Mouse (Mus musculus) spleen, adult 2 months (tissue): Measurements from ENCODE around the gene Adgrl1.

Experiments
- CTCF ChIP-seq: fragments of 200-500 bp; IDR thresholded peaks from 2 replicates; pipeline ENCODE4 v1.5.1; 2011; ENCODE audit warnings: mild to moderate bottlenecking, inconsistent platforms; ENCODE audit not compliant: insufficient read depth, insufficient read length, insufficient replicate concordance; ENCODE audit errors: extremely low read depth
- POLR2A ChIP-seq: fragments of 200-500 bp; IDR thresholded peaks from 2 replicates; pipeline ENCODE4 v1.6.1; 2011; ENCODE audit warnings: low read depth, low read length, inconsistent platforms

GRCm38 (mm10) chr8:83937645-83938044 lies 37.7 kb downstream of the Adgrl1 start:
- TF ChIP-seq CTCF (no peak), POLR2A (no peak)
